Mouse (Mus musculus): ENCODE results near the gene Gstm3. TPM values are rescaled to one million over a fixed set of nuclear protein-coding genes. Genes with fewer than 3 reads are reported as not detected.

Gene Gstm3
- total and polyA plus RNA-seq, 3 experiments = 0.06 TPM; not detected in 2

GRCm38 (mm10) chr3:107925335-107925734, 43.7 kb downstream of the Gstm3 start:
- Histone ChIP-seq H3K79me2 (ENCODE audit: control insufficient read depth, insufficient read depth, low read length, poor library complexity) (no peaks in the 10 kb centered on the region), H3K36me3 (ENCODE audit: control insufficient read depth in 1 of 2, insufficient read depth in 2 of 2, low read length in 2 of 2) (no peaks in the 10 kb centered on the region), H3K27me3 (ENCODE audit: control insufficient read depth in 1 of 2, insufficient read depth in 2 of 2, low read length in 2 of 2) (peaks cover 5 to 6% of the 10 kb centered on the region in 2 experiments), H3K9me3 (replicated peaks; ENCODE audit: insufficient read depth, low read length) (no peaks in the 10 kb centered on the region), H3K4me3 (ENCODE audit: control insufficient read depth in 1 of 2, insufficient read depth in 1 of 2, low read depth in 2 of 2, low read length in 2 of 2) (no peak overlapping the region), H3K9ac (ENCODE audit: control insufficient read depth, low read depth, low read length, poor library complexity, severe bottlenecking) (no peak overlapping the region), H3K27ac (ENCODE audit: control insufficient read depth, low read depth, low read length) (no peak overlapping the region), H3K4me1 (ENCODE audit: control insufficient read depth in 1 of 2, insufficient read depth in 2 of 2, low read length in 2 of 2) (no peaks in the 10 kb centered on the region)
- no peak for DNase-seq (ENCODE audit: low read depth, low spot score)
- TF ChIP-seq ZC3H11A (IDR thresholded peaks at IDR 0.05; ENCODE audit: low read depth, low read length) = no peak
- TF ChIP-seq NELFE (IDR thresholded peaks at IDR 0.05; ENCODE audit: low read depth, low read length) = no peak
- no peak for TF ChIP-seq ETS1 (IDR thresholded peaks at IDR 0.05; ENCODE audit: low read depth, low read length)
- TF ChIP-seq MAZ (IDR thresholded peaks at IDR 0.05; ENCODE audit: low read depth, low read length) = no peak
- TF ChIP-seq KAT2A (conservative IDR thresholded peaks at IDR 0.05; ENCODE audit: low read depth, low read length) = no peak
- TF ChIP-seq NRF1 (IDR thresholded peaks at IDR 0.05; ENCODE audit: insufficient read depth, low read depth, low read length, poor library complexity, severe bottlenecking) = no peak
- no peak for TF ChIP-seq ZNF384 (IDR thresholded peaks at IDR 0.05; ENCODE audit: low read depth, low read length)
- no peak for TF ChIP-seq MYB (IDR thresholded peaks at IDR 0.05; ENCODE audit: low read depth, low read length)
- no peak for TF ChIP-seq GATA1 (IDR thresholded peaks at IDR 0.05; ENCODE audit: low read depth, low read length)
- TF ChIP-seq MXI1 (IDR thresholded peaks at IDR 0.05; ENCODE audit: low read depth, low read length) = no peak
- TF ChIP-seq RAD21 (IDR thresholded peaks at IDR 0.05; ENCODE audit: low read depth, low read length) = no peak
- TF ChIP-seq MAFK (IDR thresholded peaks at IDR 0.05; ENCODE audit: borderline replicate concordance, low read depth, low read length) = no peak

- no peaks in the 10 kb centered on the region for H3K36me3 ChIP-seq (ENCODE audit: control insufficient read depth in 1 of 2, insufficient read depth in 2 of 2, low read length in 2 of 2)
- no peaks in the 10 kb centered on the region for H3K79me2 ChIP-seq (ENCODE audit: control insufficient read depth, insufficient read depth, low read length, poor library complexity)
- no peaks in the 10 kb centered on the region for H3K9me3 ChIP-seq (replicated peaks; ENCODE audit: insufficient read depth, low read length)
- no peak overlapping the region for H3K27ac ChIP-seq (ENCODE audit: control insufficient read depth, low read depth, low read length)
- no peaks in the 10 kb centered on the region for H3K4me1 ChIP-seq (ENCODE audit: control insufficient read depth in 1 of 2, insufficient read depth in 2 of 2, low read length in 2 of 2)
- peaks cover 3 to 6% of the 10 kb centered on the region in 2 experiments; a peak in 3 of 4 replicates for H3K27me3 ChIP-seq (ENCODE audit: control insufficient read depth in 1 of 2, insufficient read depth in 2 of 2, low read length in 2 of 2)
- no peak for DNase-seq (ENCODE audit: low read depth, low spot score)
- no peak overlapping the region for H3K9ac ChIP-seq (ENCODE audit: control insufficient read depth, low read depth, low read length, poor library complexity, severe bottlenecking)
- no peak for TF ChIP-seq ZMIZ1 (IDR thresholded peaks at IDR 0.05; ENCODE audit: low read depth, low read length)
- TF ChIP-seq POLR2A (IDR thresholded peaks at IDR 0.05; ENCODE audit: control insufficient read depth in 1 of 2, insufficient read depth in 1 of 2, low read depth in 1 of 2, low read length in 2 of 2, poor library complexity in 1 of 2) = no peak
- no peak for TF ChIP-seq TAL1 (IDR thresholded peaks at IDR 0.05; ENCODE audit: low read length)
- TF ChIP-seq USF2 (IDR thresholded peaks at IDR 0.05; ENCODE audit: borderline replicate concordance in 1 of 2, insufficient read depth in 1 of 2, low read depth in 1 of 2, low read length in 2 of 2) = no peak
- TF ChIP-seq CHD2 (IDR thresholded peaks at IDR 0.05; ENCODE audit: low read length) = no peak
- no peak for TF ChIP-seq MAFK (IDR thresholded peaks at IDR 0.05; ENCODE audit: borderline replicate concordance, low read depth, low read length)
- no peak for TF ChIP-seq CTCF (IDR thresholded peaks at IDR 0.05 in 2 of 3, conservative IDR thresholded peaks at IDR 0.05 in 1 of 3; ENCODE audit: control insufficient read depth in 1 of 3, insufficient read depth in 1 of 3, low read depth in 2 of 3, low read length in 3 of 3, poor library complexity in 1 of 3, severe bottlenecking in 1 of 3)
- TF ChIP-seq JUND (IDR thresholded peaks at IDR 0.05; ENCODE audit: low read depth, low read length) = no peak
- TF ChIP-seq EP300 (IDR thresholded peaks at IDR 0.05; ENCODE audit: low read depth in 1 of 2, low read length in 2 of 2) = no peak
- no peak for TF ChIP-seq ETS1 (IDR thresholded peaks at IDR 0.05; ENCODE audit: low read depth, low read length)
- no peak for TF ChIP-seq SMC3 (IDR thresholded peaks at IDR 0.05; ENCODE audit: low read depth, low read length)
- no peak for TF ChIP-seq TCF12 (IDR thresholded peaks at IDR 0.05; ENCODE audit: low read depth, low read length)
- TF ChIP-seq HCFC1 (IDR thresholded peaks at IDR 0.05; ENCODE audit: low read depth, low read length) = no peak
- no peak for TF ChIP-seq SIN3A (IDR thresholded peaks at IDR 0.05; ENCODE audit: low read length)
- TF ChIP-seq NRF1 (IDR thresholded peaks at IDR 0.05; ENCODE audit: insufficient read depth, low read depth, low read length, poor library complexity, severe bottlenecking) = no peak
- no peak for TF ChIP-seq RCOR1 (IDR thresholded peaks at IDR 0.05; ENCODE audit: low read depth, low read length)
- TF ChIP-seq POLR2AphosphoS5 (IDR thresholded peaks at IDR 0.05; ENCODE audit: borderline replicate concordance, low read depth, low read length) = no peak
- TF ChIP-seq BHLHE40 (IDR thresholded peaks at IDR 0.05; ENCODE audit: borderline replicate concordance, low read depth, low read length) = no peak
- no peak for TF ChIP-seq RAD21 (IDR thresholded peaks at IDR 0.05; ENCODE audit: low read depth, low read length)
- TF ChIP-seq POLR2AphosphoS2 (IDR thresholded peaks at IDR 0.05; ENCODE audit: low read length) = no peak
- H3K4me3 ChIP-seq (ENCODE audit: control insufficient read depth in 1 of 2, insufficient read depth in 1 of 2, low read depth in 2 of 2, low read length in 2 of 2) = no peak overlapping the region
Measured at GRCm38 (mm10) chr3:107920348-107920747, 48.7 kb downstream of the Gstm3 start.
